Mouse (Mus musculus): ENCODE results near the gene Clca3b. TPM values are rescaled to one million over a fixed set of nuclear protein-coding genes. Genes with fewer than 3 reads are reported as not detected.
"Not testable (repeated sequence)": the region's sequence is repeated elsewhere in the genome, so short reads cannot be mapped to it uniquely, and the experiment has no call there.

Clca3b gene
- polyA plus RNA-seq, 2 experiments = not detected

GRCm38 (mm10) chr3:144849584-144849983 lies 427 bp upstream of the Clca3b start:
- H3K4me3 ChIP-seq (ENCODE audit: insufficient read depth in 1 of 2, low read depth in 2 of 2, low read length in 2 of 2) = no peak overlapping the region
- H3K9me3 ChIP-seq (ENCODE audit: control insufficient read depth, low read length) = no peaks in the 10 kb centered on the region
- H3K4me2 ChIP-seq (ENCODE audit: low read depth) = no peak overlapping the region
- no peak for DNase-seq (ENCODE audit: low read depth in 3 of 3, low spot score in 3 of 3)
- H3K27me3 ChIP-seq (ENCODE audit: control insufficient read depth, insufficient read depth, low read length) = no peaks in the 10 kb centered on the region
- WGBS (ENCODE audit: insufficient replicate concordance) = 39% methylated on average over 4 of the region's 4 CpGs
- no peaks in the 10 kb centered on the region for H3K4me1 ChIP-seq (replicated peaks; ENCODE audit: control insufficient read depth in 2 of 2, insufficient read depth in 2 of 2, low read length in 1 of 2)
- no peak for ATAC-seq (ENCODE audit: insufficient read depth)
- TF ChIP-seq EP300 (IDR thresholded peaks at IDR 0.05; ENCODE audit: low read depth) = no peak
- TF ChIP-seq CTCF (IDR thresholded peaks at IDR 0.05; ENCODE audit: low read depth) = no peak
- H3K36me3 ChIP-seq (replicated peaks; ENCODE audit: control insufficient read depth, insufficient read depth, low read depth) = no peaks in the 10 kb centered on the region
- H3K27ac ChIP-seq = no peak overlapping the region
- H3K9ac ChIP-seq (replicated peaks) = no peak overlapping the region

- ATAC-seq (ENCODE audit: insufficient read depth) = no peak
- TF ChIP-seq EP300 (IDR thresholded peaks at IDR 0.05; ENCODE audit: low read depth) (no peak), CTCF (IDR thresholded peaks at IDR 0.05; ENCODE audit: low read depth) (no peak)
- no peaks in the 10 kb centered on the region for H3K27me3 ChIP-seq (ENCODE audit: control insufficient read depth, insufficient read depth, low read length)
- H3K36me3 ChIP-seq (replicated peaks; ENCODE audit: control insufficient read depth, insufficient read depth, low read depth) = no peaks in the 10 kb centered on the region
- H3K27ac ChIP-seq = no peak overlapping the region
- DNase-seq (ENCODE audit: low read depth in 3 of 3, low spot score in 3 of 3) = no peak
- H3K9me3 ChIP-seq (ENCODE audit: control insufficient read depth, low read length) = no peaks in the 10 kb centered on the region
- no peak overlapping the region for H3K4me2 ChIP-seq (ENCODE audit: low read depth)
- WGBS (ENCODE audit: insufficient replicate concordance) = 61% methylated on average over 6 of the region's 6 CpGs
- no peaks in the 10 kb centered on the region for H3K4me1 ChIP-seq (replicated peaks; ENCODE audit: control insufficient read depth in 2 of 2, insufficient read depth in 2 of 2, low read length in 1 of 2)
- no peak overlapping the region for H3K4me3 ChIP-seq (ENCODE audit: insufficient read depth in 1 of 2, low read depth in 2 of 2, low read length in 2 of 2)
- no peak overlapping the region for H3K9ac ChIP-seq (replicated peaks)
Observed at GRCm38 (mm10) chr3:144827257-144827656, 21.9 kb downstream of the Clca3b start.

- DNase-seq (ENCODE audit: low read depth in 3 of 3, low spot score in 3 of 3) = peak; percentile 26 to 34 (median 26)
- WGBS (ENCODE audit: insufficient replicate concordance) = 11% methylated on average over 10 of the region's 10 CpGs
- ATAC-seq (ENCODE audit: insufficient read depth) = peak; percentile 58; the same call in 1 of the 2 replicates
- H3K9me3 ChIP-seq (ENCODE audit: control insufficient read depth, low read length) = no peaks in the 10 kb centered on the region
- no peaks in the 10 kb centered on the region for H3K36me3 ChIP-seq (replicated peaks; ENCODE audit: control insufficient read depth, insufficient read depth, low read depth)
- no peaks in the 10 kb centered on the region for H3K4me1 ChIP-seq (replicated peaks; ENCODE audit: control insufficient read depth in 2 of 2, insufficient read depth in 2 of 2, low read length in 1 of 2)
- no peak overlapping the region for H3K4me3 ChIP-seq (ENCODE audit: insufficient read depth in 1 of 2, low read depth in 2 of 2, low read length in 2 of 2)
- TF ChIP-seq CTCF (IDR thresholded peaks at IDR 0.05; ENCODE audit: low read depth) (peak; percentile 73), EP300 (IDR thresholded peaks at IDR 0.05; ENCODE audit: low read depth) (no peak)
- no peak overlapping the region for H3K27ac ChIP-seq
- no peak overlapping the region for H3K9ac ChIP-seq (replicated peaks)
- H3K4me2 ChIP-seq (ENCODE audit: low read depth) = no peak overlapping the region
- H3K27me3 ChIP-seq (ENCODE audit: control insufficient read depth, insufficient read depth, low read length) = no peaks in the 10 kb centered on the region
Observed at GRCm38 (mm10) chr3:144825151-144825550, 24.0 kb downstream of the Clca3b start.

GRCm38 (mm10) chr3:144823331-144823730 lies 25.8 kb downstream of the Clca3b start:
- H3K36me3 ChIP-seq (replicated peaks; ENCODE audit: control insufficient read depth, insufficient read depth, low read depth) = no peaks in the 10 kb centered on the region
- 62% methylated on average over 5 of the region's 5 CpGs for WGBS (ENCODE audit: insufficient replicate concordance)
- H3K27me3 ChIP-seq (ENCODE audit: control insufficient read depth, insufficient read depth, low read length) = no peaks in the 10 kb centered on the region
- H3K4me2 ChIP-seq (ENCODE audit: low read depth) = no peak overlapping the region
- no peak overlapping the region for H3K27ac ChIP-seq
- no peak overlapping the region for H3K4me3 ChIP-seq (ENCODE audit: insufficient read depth in 1 of 2, low read depth in 2 of 2, low read length in 2 of 2)
- H3K9me3 ChIP-seq (ENCODE audit: control insufficient read depth, low read length) = no peaks in the 10 kb centered on the region
- no peak overlapping the region for H3K9ac ChIP-seq (replicated peaks)
- no peak for TF ChIP-seq CTCF (IDR thresholded peaks at IDR 0.05; ENCODE audit: low read depth)
- no peak for TF ChIP-seq EP300 (IDR thresholded peaks at IDR 0.05; ENCODE audit: low read depth)
- DNase-seq (ENCODE audit: low read depth in 3 of 3, low spot score in 3 of 3) (no peak), ATAC-seq (ENCODE audit: insufficient read depth) (no peak)
- no peaks in the 10 kb centered on the region for H3K4me1 ChIP-seq (replicated peaks; ENCODE audit: control insufficient read depth in 2 of 2, insufficient read depth in 2 of 2, low read length in 1 of 2)

- H3K4me1 ChIP-seq (replicated peaks; ENCODE audit: control insufficient read depth in 2 of 2, insufficient read depth in 2 of 2, low read length in 1 of 2) = no peaks in the 10 kb centered on the region
- no peak for DNase-seq (ENCODE audit: low read depth in 3 of 3, low spot score in 3 of 3)
- 17% methylated on average over 1 of the region's 1 CpGs for WGBS (ENCODE audit: insufficient replicate concordance)
- H3K36me3 ChIP-seq (replicated peaks; ENCODE audit: control insufficient read depth, insufficient read depth, low read depth) = no peaks in the 10 kb centered on the region
- no peak overlapping the region for H3K4me2 ChIP-seq (ENCODE audit: low read depth)
- no peak overlapping the region for H3K9ac ChIP-seq (replicated peaks)
- H3K27ac ChIP-seq = no peak overlapping the region
- no peak; the same call in 1 of the 2 replicates for ATAC-seq (ENCODE audit: insufficient read depth)
- TF ChIP-seq CTCF (IDR thresholded peaks at IDR 0.05; ENCODE audit: low read depth) (no peak), EP300 (IDR thresholded peaks at IDR 0.05; ENCODE audit: low read depth) (0 out of 2 replicates have a peak, but pooled peaks have one; percentile 24)
- H3K27me3 ChIP-seq (ENCODE audit: control insufficient read depth, insufficient read depth, low read length) = no peaks in the 10 kb centered on the region
- no peaks in the 10 kb centered on the region for H3K9me3 ChIP-seq (ENCODE audit: control insufficient read depth, low read length)
- no peak overlapping the region for H3K4me3 ChIP-seq (ENCODE audit: insufficient read depth in 1 of 2, low read depth in 2 of 2, low read length in 2 of 2)
Observed at GRCm38 (mm10) chr3:144820632-144821031, 28.5 kb downstream of the Clca3b start.

- H3K9me3 ChIP-seq (ENCODE audit: control insufficient read depth, low read length); H3K4me1 ChIP-seq (replicated peaks; ENCODE audit: control insufficient read depth in 2 of 2, insufficient read depth in 2 of 2, low read length in 1 of 2); ATAC-seq (ENCODE audit: insufficient read depth); H3K27me3 ChIP-seq (ENCODE audit: control insufficient read depth, insufficient read depth, low read length); H3K9ac ChIP-seq (replicated peaks); H3K4me3 ChIP-seq (ENCODE audit: insufficient read depth in 1 of 2, low read depth in 2 of 2, low read length in 2 of 2); H3K4me2 ChIP-seq (ENCODE audit: low read depth); H3K27ac ChIP-seq; H3K36me3 ChIP-seq (replicated peaks; ENCODE audit: control insufficient read depth, insufficient read depth, low read depth); DNase-seq (ENCODE audit: low read depth in 3 of 3, low spot score in 3 of 3): not testable (repeated sequence)
- 62% methylated on average over 6 of the region's 6 CpGs for WGBS (ENCODE audit: insufficient replicate concordance)
Observed at GRCm38 (mm10) chr3:144819219-144819618, 29.9 kb downstream of the Clca3b start, which contains the start of gene Clca3a2. Clca3a2 (minus strand) TSS chr3:144819494.

- H3K4me3 ChIP-seq (ENCODE audit: insufficient read depth in 1 of 2, low read depth in 2 of 2, low read length in 2 of 2); H3K27ac ChIP-seq; DNase-seq (ENCODE audit: low read depth in 3 of 3, low spot score in 3 of 3); H3K9me3 ChIP-seq (ENCODE audit: control insufficient read depth, low read length); H3K4me2 ChIP-seq (ENCODE audit: low read depth); ATAC-seq (ENCODE audit: insufficient read depth); H3K27me3 ChIP-seq (ENCODE audit: control insufficient read depth, insufficient read depth, low read length); H3K4me1 ChIP-seq (replicated peaks; ENCODE audit: control insufficient read depth in 2 of 2, insufficient read depth in 2 of 2, low read length in 1 of 2); H3K9ac ChIP-seq (replicated peaks); H3K36me3 ChIP-seq (replicated peaks; ENCODE audit: control insufficient read depth, insufficient read depth, low read depth): not testable (repeated sequence)
- WGBS (ENCODE audit: insufficient replicate concordance) = 63% methylated on average over 6 of the region's 6 CpGs
Observed at GRCm38 (mm10) chr3:144813336-144813735, 35.8 kb downstream of the Clca3b start.
